Mouse (Mus musculus) olfactory bulb, adult 2 months (tissue): ENCODE data around the gene Zcchc2.

ENCODE experiments used
- CTCF ChIP-seq: fragments of 200-500 bp; IDR thresholded peaks from 2 replicates; pipeline ENCODE4 v1.5.1; 2012; ENCODE audit warnings: low read depth, mild to moderate bottlenecking, low read length, moderate library complexity; ENCODE audit not compliant: insufficient read depth
- POLR2A ChIP-seq: fragments of 200-500 bp; IDR thresholded peaks from 2 replicates; pipeline ENCODE4 v1.6.1; 2012; ENCODE audit warnings: mild to moderate bottlenecking, low read depth, low read length, moderate library complexity; ENCODE audit not compliant: insufficient read depth

GRCm38 (mm10) chr1:106054978-106055377 is 64.8 kb downstream of the Zcchc2 start:
- TF ChIP-seq POLR2A: no peak
- no peak for TF ChIP-seq CTCF
